Mouse (Mus musculus) layer of hippocampus, adult 9-11 months (tissue): ENCODE results near the gene Arf1.
"Not testable (repeated sequence)": the region's sequence is repeated elsewhere in the genome, so short reads cannot be mapped to it uniquely, and the experiment has no call there.

Source experiments
- DNase-seq: peaks from one replicate; pipeline ENCODE4 v3.0.0; 2022

The Arf1 gene

DNA sequence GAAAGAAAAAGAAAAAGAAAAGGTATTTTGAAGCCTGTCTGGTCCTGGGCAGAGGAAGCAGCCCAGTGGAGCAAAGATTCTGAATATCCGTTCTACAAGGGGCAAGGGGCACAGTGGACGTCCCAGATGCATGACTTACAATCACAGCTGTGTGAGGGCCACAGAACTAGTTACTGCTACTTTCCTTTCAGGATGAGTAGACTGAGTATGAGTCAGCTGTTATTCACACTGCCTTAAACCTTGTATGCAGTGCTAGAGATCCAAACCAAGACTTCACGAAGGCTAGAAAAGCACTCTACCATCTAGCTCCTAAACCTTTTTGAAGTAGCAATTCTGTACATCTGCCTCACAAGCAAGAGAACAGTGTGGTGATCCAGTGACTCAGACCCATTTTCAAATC lies 1.8 kb downstream of the Arf1 start:
- no peak for DNase-seq

DNA sequence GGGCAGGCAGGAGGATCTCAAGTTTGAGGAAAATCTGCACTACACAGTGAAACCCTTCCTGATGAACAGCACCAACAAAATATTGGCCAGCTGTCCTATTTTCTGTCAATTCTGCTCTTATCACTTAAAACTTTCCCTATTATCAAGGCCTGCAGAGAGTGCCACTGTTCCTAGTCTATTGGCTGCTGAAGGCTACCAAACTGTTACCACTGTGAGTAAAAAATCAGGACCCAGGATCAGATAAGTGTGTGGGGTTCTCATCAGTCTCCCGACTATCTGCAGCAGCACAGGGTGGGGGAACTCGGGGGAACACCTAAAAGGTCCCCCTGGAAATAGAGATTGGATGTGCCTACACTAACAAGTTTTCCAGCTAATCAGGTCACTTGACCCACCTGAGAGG lies 2.9 kb downstream of the Arf1 start:
- DNase-seq = no peak

DNA sequence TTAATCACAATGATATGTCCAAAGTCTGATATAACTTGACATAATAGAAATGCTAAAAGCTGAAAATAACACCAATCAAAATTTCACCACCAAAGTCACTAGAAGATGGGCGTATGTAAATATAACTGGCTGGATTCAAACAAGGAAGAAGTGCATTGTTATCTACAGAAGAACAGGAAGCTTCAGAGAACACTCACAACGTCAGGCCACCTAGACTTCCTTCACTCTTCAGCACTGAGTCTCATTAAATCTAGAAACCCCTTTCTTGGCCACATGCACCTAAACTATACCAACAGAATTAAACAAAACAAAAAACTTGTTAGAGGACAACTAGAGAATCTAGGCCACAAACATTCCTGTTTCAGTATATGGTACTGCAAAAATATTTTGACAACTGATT lies 3.6 kb downstream of the Arf1 start:
- DNase-seq = no peak

DNA sequence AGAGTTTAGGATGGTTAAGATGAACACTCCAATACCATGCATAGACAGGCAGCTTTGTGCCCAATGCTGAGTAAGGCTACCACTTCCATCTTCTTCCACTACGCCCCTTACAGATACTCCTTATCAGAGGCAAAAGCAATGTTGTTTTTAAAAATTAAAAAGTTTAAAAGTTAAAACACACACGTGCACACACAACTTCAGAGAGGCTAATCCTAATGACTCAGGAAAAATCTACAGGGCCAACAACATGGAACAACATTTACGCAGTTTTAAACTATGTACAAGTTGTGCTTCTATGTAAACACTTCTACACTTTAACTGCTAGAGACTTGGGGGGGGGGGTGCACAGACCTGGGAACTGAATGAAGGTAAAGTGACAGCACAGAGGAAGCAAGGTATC lies 4.0 kb downstream of the Arf1 start:
- DNase-seq = no peak

DNA sequence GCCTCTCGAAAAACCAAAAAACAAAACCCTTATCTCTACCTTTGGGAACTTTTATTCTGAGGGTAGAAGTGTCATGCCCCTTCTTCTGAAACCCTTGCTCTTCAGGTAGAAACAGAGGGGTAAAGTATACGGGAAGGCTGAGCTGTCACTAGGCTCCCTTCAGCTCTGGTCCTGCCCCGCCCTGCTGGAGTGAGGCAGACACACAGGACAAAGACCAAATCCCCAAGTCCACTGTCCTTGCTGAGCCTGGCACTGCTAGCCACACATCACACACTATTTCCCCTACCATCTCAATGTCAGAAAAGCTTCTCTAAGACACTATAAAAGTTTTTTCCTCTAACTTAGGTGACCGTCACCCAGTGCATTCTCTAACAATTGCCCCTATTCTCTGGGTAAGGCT lies 5.8 kb downstream of the Arf1 start:
- DNase-seq = no peak

DNA sequence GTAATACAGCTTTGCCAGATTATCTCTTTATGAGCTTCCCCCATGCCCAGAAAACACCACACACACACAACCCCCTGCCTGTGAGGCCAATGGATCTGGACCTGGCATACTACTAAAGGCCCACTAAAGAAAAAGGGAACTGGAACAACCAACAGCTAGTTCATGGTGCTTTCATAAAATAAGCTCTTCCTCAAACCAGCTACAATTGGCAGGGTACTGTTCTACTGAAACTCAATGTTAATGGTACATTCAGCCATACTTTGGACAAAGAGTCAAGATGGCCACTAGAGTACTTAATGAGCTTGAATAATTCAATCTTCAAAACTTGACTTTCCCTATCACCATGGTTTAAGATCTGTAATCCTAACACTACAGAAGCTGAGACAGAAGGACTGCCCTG lies 6.5 kb downstream of the Arf1 start:
- no peak for DNase-seq

DNA sequence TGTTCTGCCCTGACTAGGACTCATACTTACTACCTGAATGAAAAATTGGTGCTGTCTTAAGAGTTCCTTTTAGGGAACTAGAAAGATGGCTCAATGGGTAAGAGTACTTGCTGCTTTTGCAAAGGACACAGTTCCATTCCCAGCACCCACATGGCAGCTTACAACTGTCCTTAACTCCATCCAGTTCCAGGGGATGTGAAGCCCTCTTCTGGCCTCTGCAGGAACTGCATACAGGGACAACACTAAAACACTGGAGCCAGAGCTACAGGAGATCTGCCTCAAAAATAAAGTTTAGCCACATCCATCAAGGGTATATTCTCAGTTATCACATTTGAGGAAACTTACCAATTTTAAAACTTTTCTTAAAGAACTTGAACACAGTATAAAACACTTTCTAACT lies 9.0 kb downstream of the Arf1 start:
- DNase-seq = no peak

DNA sequence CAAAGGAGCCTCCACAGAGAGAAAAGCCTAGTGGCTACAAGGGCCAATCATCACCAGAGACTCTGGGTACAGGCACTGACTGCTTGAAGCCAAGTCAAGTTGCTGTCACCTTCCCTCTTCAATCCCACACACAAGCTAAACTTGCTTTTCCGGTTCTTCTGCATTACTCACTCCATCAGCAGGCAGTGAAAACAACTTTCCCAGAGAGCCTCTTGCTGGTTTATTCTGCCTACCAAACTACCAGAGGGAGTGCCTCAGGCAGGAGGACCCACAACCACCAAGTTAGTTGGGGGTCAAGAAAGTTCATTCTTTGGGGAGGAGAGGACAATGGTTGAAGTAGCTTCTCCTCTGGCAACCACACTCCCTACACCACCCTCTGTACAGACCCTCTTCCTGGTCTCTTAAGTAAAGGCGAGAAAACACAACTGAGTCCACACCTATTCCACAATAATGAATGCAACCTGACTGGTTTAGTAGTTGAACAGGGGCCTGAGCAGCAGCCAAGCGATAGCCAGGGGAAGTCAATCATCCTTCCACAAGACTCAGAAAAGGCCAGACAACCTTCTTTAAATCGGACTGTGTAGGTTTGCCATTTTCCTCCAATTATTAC lies 9.6 kb downstream of the Arf1 start:
- DNase-seq = no peak

DNA sequence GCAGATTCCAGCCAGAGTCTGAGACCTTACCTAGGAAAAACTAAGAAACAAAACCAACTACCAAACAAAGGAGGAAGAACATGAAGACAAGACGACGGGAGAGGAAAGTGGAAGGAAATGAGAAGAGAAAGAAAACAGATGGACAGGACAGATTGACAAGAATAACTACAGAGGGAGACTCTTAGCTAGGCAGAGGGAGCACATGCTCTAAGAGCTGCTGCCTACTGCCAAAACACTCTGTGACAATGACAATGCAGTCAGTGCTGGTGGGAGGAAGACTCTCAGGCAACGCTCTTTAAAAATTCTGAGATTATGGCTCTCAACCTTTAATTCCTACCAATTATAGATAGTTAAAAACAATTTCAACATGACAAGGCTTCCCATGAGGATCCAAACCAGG lies 11.1 kb downstream of the Arf1 start:
- peak; percentile 76 for DNase-seq

DNA sequence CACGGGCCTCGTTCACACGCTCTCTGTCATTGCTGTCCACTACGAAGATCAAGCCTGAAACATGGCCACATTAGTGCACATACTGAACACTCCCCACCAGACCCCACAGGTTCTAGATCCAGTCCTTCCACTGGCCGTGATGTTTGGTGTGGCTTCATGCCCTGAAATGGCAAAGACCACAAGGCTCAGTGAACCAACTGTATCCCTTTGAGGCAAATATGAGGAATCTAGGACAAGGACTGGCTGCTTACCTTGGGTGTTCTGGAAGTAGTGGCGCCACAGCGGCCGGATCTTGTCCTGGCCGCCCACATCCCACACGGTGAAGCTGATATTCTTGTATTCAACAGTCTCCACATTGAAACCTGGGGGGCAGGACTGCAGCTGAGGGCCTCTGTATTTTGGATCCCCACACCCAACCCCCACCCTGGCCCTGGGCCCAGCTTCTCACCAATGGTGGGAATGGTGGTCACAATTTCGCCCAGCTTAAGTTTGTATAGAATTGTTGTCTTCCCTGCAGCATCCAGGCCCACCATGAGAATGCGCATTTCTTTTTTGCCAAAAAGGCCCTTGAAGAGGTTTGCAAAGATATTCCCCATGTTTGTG lies 15.1 kb downstream of the Arf1 start:
- DNase-seq = no peak

DNA sequence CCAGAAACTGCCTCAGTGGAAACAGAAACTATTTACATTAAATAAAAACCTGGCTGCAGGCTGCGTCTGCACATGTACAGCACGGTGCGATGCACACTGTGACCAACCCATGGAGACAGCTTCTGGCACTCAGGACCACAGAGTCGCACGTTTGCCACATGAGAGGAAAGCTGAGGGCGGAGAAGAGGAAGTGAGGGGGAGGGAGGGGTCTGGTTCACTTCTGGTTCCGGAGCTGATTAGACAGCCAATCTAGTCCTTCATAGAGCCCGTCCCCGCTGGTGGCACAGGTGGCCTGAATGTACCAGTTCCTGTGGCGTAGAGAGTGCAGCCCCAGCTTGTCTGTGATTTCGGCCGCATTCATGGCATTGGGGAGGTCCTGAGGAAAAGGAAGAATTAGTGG lies 15.8 kb downstream of the Arf1 start:
- DNase-seq = not testable (repeated sequence)

DNA sequence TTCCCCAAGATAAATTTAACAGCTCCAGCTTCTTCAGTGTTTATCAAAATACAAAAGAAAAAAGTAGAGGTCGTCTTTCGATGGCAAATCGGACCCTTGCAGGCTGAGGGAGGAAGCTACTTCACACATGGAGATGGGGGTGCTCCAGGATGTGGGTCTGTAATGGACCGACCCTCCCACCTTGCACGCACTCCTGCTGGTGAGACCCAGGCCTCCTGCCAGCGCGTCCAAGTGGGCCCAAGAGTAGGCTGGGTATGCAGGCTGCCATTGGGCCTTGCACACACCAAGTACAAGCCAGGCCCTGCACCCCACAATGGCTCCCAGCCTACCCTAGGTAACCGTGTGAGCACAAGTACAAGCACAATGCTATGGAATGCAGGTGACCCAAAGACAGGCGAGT lies 16.5 kb downstream of the Arf1 start:
- not testable (repeated sequence) for DNase-seq

DNA sequence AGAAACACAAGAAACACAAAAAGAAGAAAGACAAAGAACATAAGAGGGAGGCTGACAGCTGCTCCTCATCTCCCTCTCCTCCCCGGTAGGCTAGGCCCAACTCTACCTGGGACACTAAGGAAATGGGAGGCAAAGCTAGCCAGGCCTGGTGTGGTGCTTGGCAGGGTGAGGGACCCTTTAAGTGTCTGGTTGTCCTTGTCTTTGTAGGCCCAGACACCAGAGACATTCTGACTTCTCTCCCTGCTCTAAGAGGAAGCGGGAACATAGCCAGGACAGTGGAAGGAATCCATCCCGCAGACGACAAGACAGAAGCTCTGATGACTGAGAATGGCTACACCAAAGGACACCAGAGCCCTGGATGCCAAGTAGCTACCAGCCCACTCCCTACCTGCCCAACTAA lies 18.1 kb downstream of the Arf1 start:
- DNase-seq = no peak

DNA sequence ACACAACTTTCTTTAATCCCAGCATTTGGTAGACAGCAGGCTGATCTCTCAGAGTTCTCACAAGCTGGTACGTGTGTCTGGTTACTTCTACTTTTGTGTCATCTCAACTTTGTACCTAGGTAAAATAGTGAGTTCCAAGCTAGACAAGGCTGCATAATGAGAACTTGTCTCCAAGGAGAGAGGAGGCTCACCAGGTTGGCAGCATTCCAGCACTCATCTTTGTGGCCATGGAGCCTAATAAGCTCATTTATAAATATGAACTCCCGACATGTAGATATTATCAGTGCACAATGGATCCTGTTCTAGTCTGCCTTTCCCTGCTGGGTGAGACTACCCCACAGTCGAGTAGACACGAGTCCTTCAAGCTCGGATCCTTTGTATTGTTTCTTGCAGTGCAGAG lies 18.5 kb downstream of the Arf1 start:
- DNase-seq = no peak

DNA sequence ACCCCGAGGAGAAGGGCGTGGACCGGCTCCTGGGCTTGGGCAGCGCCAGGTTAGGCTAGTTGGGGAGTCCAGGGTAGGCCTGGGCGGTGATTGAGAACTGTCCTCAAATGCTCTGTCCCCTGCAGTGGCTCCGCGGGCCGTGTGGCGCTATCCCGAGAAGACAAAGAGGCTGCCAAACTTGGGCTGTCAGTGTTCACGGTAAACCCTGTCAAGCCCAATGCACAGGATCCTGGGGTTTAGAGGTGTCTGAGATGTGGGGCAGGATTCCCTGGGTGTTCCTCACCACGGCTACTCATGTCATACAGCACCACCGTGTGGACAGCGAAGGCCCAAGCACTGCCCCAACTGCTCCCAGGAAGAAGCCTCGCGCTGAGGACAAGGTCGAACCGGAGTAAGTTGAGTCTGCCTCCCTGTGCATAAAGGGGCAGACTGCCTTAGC lies 19.0 kb downstream of the Arf1 start:
- peak; percentile 71 for DNase-seq

DNA sequence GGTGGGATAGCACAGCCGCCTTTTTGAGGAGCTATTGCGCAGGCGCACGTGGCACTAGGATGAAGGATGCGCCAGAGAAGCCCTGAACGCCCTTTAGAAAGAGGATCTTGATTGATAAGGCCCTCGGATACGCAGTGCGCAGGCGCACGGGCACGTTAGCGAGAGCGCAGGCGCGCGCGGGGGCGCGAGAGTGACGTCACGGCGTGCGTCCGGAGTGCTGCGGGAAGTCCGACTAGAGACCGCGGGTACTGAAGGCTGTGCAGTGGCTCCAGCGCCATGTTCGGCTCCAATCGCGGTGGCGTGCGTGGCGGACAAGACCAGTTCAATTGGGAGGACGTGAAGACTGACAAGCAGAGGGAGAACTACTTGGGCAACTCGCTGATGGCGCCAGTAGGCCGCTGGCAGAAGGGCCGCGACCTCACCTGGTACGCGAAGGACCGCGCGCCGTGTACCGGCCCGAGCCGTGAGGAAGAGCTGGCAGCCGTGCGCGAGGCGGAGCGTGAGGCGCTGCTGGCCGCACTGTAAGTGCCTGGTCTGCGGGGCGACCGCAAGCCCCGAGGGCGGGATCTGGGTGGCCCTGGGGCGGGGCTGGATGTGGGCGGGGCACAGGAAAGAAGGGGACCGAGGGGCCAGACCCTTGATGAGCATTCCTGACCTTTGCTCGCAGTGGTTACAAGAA lies 19.8 kb downstream of the Arf1 start, which contains the start of gene 2310033P09Rik:
TSS of gene 2310033P09Rik (plus strand) at position 169 of the 679 bp plus-strand sequence.
- peak; percentile 96 for DNase-seq

DNA sequence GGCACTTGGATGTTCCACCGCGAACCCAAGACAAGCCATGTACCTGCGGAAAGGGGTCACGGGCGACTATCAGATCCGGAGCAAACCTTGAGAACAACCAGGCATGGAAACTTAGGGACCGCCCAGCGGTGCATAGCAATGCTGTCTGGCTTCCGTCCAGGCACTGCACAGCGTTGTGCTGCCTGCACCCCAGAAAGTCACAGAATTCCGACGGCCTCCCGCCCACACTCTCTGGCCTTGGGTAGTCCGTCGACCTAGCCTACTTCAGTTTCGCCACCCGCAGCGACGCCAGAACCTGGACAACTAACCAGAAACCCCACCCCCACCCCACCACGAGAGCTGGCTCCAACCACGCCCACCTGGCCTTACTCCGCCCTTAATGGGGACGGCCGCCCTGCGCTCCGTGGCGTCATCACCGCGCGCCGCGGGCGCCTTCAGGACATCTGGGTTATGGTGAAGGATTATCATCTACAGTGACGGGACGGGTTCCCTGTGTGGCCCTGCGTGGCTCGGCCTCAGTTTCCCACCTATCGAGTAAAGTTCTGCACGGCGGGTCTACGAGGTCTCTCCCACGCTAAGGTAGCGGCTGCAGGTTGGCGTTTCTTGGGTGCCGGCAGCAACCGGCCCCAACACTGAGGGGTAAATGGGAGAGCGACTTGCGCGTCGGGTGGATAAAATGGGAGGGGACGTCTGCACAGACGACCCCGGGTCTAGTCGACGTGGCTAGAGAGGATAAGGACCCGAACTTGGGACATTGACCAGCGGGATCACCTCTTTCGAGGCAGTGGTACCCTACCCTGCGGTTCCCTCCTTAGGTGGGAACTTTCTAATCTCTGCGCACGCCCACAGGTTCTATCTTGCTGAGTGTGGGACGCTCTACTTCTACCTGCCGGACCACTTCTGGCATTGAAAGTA lies 25.7 kb downstream of the Arf1 start, which contains the start of gene Mrpl55:
TSS of gene Mrpl55 (plus strand) at position 406 of the 915 bp plus-strand sequence.
- DNase-seq = peak; percentile 94

DNA sequence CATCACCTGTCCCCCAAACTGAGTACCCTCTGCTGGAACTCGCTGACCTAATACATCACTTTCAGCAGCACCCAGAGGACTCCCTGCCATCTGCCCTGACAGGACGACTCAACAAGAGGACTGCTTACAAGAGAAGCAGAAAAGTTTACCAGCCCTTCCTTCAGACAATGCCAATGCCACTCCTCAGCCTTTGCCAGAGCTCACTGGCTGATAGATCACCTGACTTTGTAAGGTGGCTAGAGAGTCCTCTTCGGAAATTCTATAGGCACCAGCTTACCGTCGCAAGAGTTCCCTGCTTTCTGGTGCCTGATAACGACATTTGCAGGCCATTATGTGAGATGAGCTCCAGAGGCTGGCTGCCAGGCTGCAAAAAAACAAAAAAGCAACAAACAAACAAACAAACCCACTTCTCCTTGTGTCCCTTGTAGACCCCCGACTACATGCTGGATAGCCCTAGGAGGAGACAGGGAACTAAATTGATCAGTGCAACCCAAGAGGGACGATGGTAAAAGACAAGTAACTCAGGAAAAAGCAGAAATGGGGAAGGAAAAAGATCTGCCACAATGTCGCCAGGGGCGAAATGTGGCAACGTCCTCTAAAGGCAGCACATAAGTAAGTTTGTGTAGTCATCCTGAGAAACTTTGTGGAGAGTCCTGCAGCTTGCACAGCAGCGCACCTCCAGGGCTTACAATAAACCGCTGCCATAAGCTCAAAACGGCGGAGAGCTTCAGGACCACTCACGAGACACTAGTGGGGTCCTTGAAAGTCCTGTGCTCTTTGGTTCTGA lies 26.7 kb downstream of the Arf1 start:
- DNase-seq = no peak

DNA sequence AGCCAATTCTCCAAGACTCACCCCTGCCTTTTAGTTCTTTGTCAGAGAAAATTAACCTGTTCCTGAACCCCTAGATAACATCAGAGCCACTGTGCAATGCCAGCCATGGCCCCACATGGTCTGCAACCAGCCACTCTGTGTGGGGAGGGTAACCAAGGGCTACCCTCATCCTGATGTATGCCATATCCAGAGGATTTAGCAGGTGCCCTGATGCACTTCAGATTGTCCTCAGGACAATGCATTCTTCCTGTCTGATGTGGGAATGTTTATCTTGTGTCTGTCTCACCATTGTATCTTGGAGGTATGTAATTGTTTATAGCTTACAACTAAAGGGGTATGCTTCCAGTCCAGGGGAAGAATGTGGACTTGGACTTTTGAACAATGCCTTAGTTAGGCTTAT lies 31.8 kb downstream of the Arf1 start:
- DNase-seq = no peak

DNA sequence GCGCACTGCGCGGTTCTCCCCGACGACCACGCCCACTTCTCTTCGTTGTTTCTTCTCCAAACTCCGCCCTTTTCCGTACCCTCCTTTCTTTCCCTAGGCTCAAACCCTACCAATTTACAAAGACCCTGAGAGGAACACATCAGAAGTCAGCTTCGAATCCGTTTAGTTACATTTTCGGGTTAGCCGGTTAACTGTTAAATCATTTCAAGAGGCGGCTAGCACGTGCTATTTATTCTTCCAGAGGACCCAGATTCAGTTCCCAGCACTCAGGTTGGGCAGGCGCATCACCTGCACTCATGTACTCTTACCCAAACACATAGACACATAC lies 36.0 kb downstream of the Arf1 start, which contains the start of gene Guk1:
TSS of gene Guk1 (minus strand) at position 154 of the 328 bp plus-strand sequence.
- DNase-seq = no peak

DNA sequence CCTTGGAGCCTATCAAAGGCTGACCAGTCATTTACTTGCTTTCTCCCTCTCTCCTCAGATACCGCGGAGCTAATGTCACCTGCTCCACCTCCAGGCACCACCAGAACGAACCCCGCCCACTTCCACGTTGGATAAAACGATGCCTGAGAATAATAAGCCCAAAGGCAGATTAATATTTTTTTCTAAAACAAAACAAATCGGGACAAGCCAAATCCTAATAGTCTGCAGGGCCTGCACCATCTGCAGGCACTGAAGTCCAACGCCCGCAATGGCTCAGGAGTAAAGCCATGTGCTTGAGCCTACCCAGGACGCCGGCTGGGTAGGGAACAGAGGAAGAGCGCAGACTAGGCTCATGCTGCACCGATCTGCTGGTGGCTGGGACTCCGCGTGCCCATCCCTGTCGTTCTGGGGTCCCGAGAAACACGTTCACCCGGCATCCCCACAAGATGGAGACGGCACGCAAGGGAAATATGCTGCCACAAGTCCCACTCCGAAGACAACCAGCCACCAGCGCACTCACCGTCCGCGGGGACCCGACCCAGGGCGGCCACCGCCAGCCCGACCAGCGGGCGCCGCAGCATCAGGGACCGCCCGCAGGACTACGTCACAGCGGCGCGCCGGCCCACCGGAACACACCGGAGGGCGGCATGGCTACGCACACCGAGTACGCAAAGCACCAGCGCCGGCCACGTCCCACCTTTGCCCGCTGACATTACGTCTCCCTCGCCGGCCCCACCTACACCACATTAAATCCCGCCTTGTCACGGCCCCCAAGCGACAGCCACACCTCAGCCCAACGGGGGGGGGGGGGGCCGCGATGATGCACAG lies 36.6 kb downstream of the Arf1 start:
- peak; percentile 95 for DNase-seq

DNA sequence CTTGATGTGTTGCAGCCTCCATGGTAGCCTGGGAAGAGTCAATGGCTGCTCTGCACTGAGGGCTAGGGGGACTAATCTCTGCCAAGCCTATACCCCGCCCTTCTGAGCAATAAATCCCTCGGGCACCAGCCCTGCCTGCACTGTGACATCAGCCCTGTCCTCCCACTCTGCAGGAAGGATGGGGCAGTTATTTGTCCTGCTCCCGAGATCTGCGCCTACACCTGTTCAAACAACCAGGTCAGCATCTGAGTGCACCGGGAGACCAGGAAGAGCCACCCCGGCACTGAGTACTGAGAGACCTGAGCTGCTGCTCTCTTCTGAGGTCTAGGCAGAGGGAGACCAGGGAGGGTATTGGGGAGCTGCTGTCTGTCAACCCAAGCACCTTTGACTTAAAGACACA lies 40.4 kb downstream of the Arf1 start:
- no peak for DNase-seq
